Comparison of ENCODE assay signal across 10 mouse cellular contexts in the genomic region with DNA sequence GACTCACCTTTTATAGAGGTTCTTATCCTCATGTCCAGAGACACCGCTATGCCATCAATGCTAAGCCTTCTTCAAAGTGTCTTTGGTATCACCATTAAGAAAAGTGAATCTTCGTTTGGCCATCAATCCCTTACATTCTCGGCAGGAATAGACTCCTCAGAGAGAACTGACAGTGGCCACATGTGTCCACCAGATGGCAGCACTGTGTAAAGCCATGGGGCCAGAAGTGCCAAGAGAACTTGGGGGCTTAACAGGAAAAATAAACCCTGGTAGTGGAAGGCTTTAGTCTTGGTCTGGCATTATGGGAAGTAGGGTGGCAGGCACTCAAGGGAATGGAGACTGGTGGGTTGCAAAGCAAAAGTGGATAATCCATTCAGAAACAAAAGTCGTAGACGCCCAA. TPM values are rescaled to one million over a fixed set of nuclear protein-coding genes. Genes with fewer than 3 reads are reported as not detected.
DNase-seq lines count a peak whose midpoint lies in the region; ATAC-seq and TF ChIP-seq lines count a peak whose summit lies in the region.
"Had no signal": no experiment of that assay in that cellular context is flagged by ENCODE, and none has a peak within 500 bp of the region (broad histone marks: within the 10 kb centered on the region; RNA-seq: fewer than 3 reads in every experiment).

No protein-coding gene starts in this region.

- DNase-seq in kidney, adult 2 months: peak; percentile 71
- DNase-seq in ZHBTc4 (ENCODE audit: low read depth, low spot score): peak; percentile 69
- peak; percentile 52 to 78 for DNase-seq in cerebellum, postnatal 4 days (ENCODE audit: low spot score in 2 of 2)
- DNase-seq in heart, postnatal 0 days (ENCODE audit: low spot score): peak; percentile 54
- peak; percentile 63 to 73 for DNase-seq in left cerebral cortex, postnatal 10 days (ENCODE audit: extremely low spot score in 1 of 2, low spot score in 2 of 2)
- DNase-seq in ovary, postnatal 14 days (ENCODE audit: low spot score): peak; percentile 63
- peak; percentile 38 for DNase-seq in yolk sac, embryonic 10.5 days (ENCODE audit: low spot score)

- no peak overlapping the region for H3K4me2 ChIP-seq in kidney, embryonic 16.5 days (replicated peaks; ENCODE audit: low read depth, low read length)
- H3K4me2 ChIP-seq in heart, postnatal 0 days (ENCODE audit: low read depth, low read length): no peak overlapping the region
- H3K4me2 ChIP-seq: neural tube, embryonic 13.5 days had no signal

- no peak for TF ChIP-seq EP300 in heart, postnatal 0 days (IDR thresholded peaks at IDR 0.05; ENCODE audit: low read depth)

- no peak for ATAC-seq in kidney, embryonic 16.5 days (ENCODE audit: low FRiP score, low TSS enrichment)
- no peak for ATAC-seq in heart, postnatal 0 days (ENCODE audit: insufficient read depth, low read depth)

- no peak overlapping the region for H3K27ac ChIP-seq in kidney, adult 2 months (ENCODE audit: insufficient read depth, low read depth, low read length)
- no peak overlapping the region for H3K27ac ChIP-seq in kidney, embryonic 16.5 days (ENCODE audit: low read length)
- no peak overlapping the region for H3K27ac ChIP-seq in heart, postnatal 0 days (ENCODE audit: low read depth)
- H3K27ac ChIP-seq: neural tube, embryonic 13.5 days had no signal

- intact Hi-C loops in left cerebral cortex, postnatal 10 days (cut with DNase I): loop anchor here (2.0 to 5.0 kb wide), 2 partner anchors 75 to 187 kb away; no protein-coding TSS in a partner anchor

- 58% methylated on average over 5 of the region's 5 CpGs for WGBS in kidney, adult 2 months
- 55% methylated on average over 5 of the region's 5 CpGs for WGBS in kidney, embryonic 16.5 days
- 45% methylated on average over 5 of the region's 5 CpGs for WGBS in heart, postnatal 0 days

- TF ChIP-seq POLR2A in kidney, adult 2 months (IDR thresholded peaks at IDR 0.05; ENCODE audit: low read depth, low read length): no peak

- H3K27me3 ChIP-seq in kidney, adult 2 months (replicated peaks; ENCODE audit: control insufficient read depth, insufficient read depth, low read length): no peaks in the 10 kb centered on the region
- no peaks in the 10 kb centered on the region; the same call in 1 of the 2 replicates for H3K27me3 ChIP-seq in kidney, embryonic 16.5 days (ENCODE audit: insufficient read depth, low read length)
- no peaks in the 10 kb centered on the region for H3K27me3 ChIP-seq in heart, postnatal 0 days (ENCODE audit: control insufficient read depth, insufficient read depth, low read length)

- H3K36me3 ChIP-seq in kidney, adult 2 months (ENCODE audit: control insufficient read depth, insufficient read depth, low read length): no peaks in the 10 kb centered on the region
- H3K36me3 ChIP-seq in kidney, embryonic 16.5 days (ENCODE audit: insufficient read depth, low read length): no peaks in the 10 kb centered on the region
- no peaks in the 10 kb centered on the region for H3K36me3 ChIP-seq in heart, postnatal 0 days (replicated peaks; ENCODE audit: control insufficient read depth, insufficient read depth, low read length)
- H3K36me3 ChIP-seq: neural tube, embryonic 13.5 days had no signal

- no peak overlapping the region for H3K9ac ChIP-seq in kidney, embryonic 16.5 days (replicated peaks; ENCODE audit: low read length)
- no peak overlapping the region for H3K9ac ChIP-seq in heart, postnatal 0 days (replicated peaks; ENCODE audit: low read depth, low read length)
- H3K9ac ChIP-seq: neural tube, embryonic 13.5 days had no signal

- no peaks in the 10 kb centered on the region for H3K9me3 ChIP-seq in kidney, embryonic 16.5 days (ENCODE audit: low read length)
- H3K9me3 ChIP-seq in heart, postnatal 0 days (replicated peaks; ENCODE audit: control insufficient read depth, low read length): no peaks in the 10 kb centered on the region
- H3K9me3 ChIP-seq: neural tube, embryonic 13.5 days had no signal

- peaks cover 13% of the 10 kb centered on the region for H3K4me1 ChIP-seq in kidney, adult 2 months (ENCODE audit: control insufficient read depth, insufficient read depth, low read length)
- H3K4me1 ChIP-seq in kidney, embryonic 16.5 days (ENCODE audit: insufficient read depth, low read length): peaks cover 15% of the 10 kb centered on the region
- no peaks in the 10 kb centered on the region for H3K4me1 ChIP-seq in heart, postnatal 0 days (ENCODE audit: control insufficient read depth, insufficient read depth)

- TF ChIP-seq CTCF in kidney, adult 2 months (conservative IDR thresholded peaks at IDR 0.05; ENCODE audit: insufficient read depth, insufficient read length, low read depth, low read length): peak; percentile 85
- peak; percentile 95 for TF ChIP-seq CTCF in heart, postnatal 0 days (IDR thresholded peaks at IDR 0.05; ENCODE audit: low read depth)

- no peak overlapping the region for H3K4me3 ChIP-seq in kidney, adult 2 months (ENCODE audit: insufficient read depth, low read depth, low read length)
- H3K4me3 ChIP-seq in kidney, embryonic 16.5 days (ENCODE audit: low read length): no peak overlapping the region
- no peak overlapping the region for H3K4me3 ChIP-seq in heart, postnatal 0 days (ENCODE audit: low read depth, low read length)
- H3K4me3 ChIP-seq: erythroblast, embryonic 14.5 days; neural tube, embryonic 13.5 days had no signal

RNA-seq across cellular contexts. Expression of a gene that starts 2.3 kb away (rescaled TPM):
- 34.9 and 38.8 TPM in 2 replicates for polyA plus RNA-seq in kidney, adult 2 months (2012; rRNA removed)
- 41.9 and 46.4 TPM in 2 replicates for polyA plus RNA-seq in kidney, embryonic 16.5 days (2015; fragmentation: Nextera tagmentation; extraction: Ambion mirVana)
- 16.7 and 27.1 TPM in 2 replicates for total RNA-seq in heart, postnatal 0 days (2014; rRNA removed; ENCODE audit: low replicate concordance)
- 16.5 and 17.0 TPM in 2 replicates for polyA plus RNA-seq in heart, postnatal 0 days (2015; fragmentation: Nextera tagmentation; extraction: Ambion mirVana)
- 10 to 100 TPM; 47.0 to 52.4 TPM for total RNA-seq in left cerebral cortex, postnatal 10 days (2021)
- polyA plus RNA-seq: erythroblast, embryonic 14.5 days had no signal
